Mouse (Mus musculus) intestine, embryonic 16.5 days (tissue): ENCODE results near the gene P2rx2. TPM values are rescaled to one million over a fixed set of nuclear protein-coding genes. Genes with fewer than 3 reads are reported as not detected.
A peak's percentile ranks its signal among the peaks of the same experiment; 100 is the strongest.

ENCODE experiments used
- ATAC-seq: fragments of 200-750 bp; cut with Nextera tagmentation; 2 replicates; pipeline ENCODE4 v1.8.0; 2017; ENCODE audit warnings: moderate TSS enrichment, moderate library complexity
- H3K27ac ChIP-seq: fragments of 300-500 bp; sonication (generic); 2 replicates; pipeline ENCODE4 v1.5.1; 2014; ENCODE audit warnings: mild to moderate bottlenecking, low read length
- H3K27me3 ChIP-seq: fragments of 300-500 bp; sonication (generic); replicated peaks from 2 replicates; pipeline ENCODE4 v1.6.1; 2014; ENCODE audit warnings: low read length, control low read depth, mixed read lengths; ENCODE audit not compliant: control insufficient read depth, insufficient read depth
- H3K36me3 ChIP-seq: fragments of 300-500 bp; sonication (generic); 2 replicates; pipeline ENCODE4 v1.6.1; 2014; ENCODE audit warnings: low read length, control low read depth; ENCODE audit not compliant: control insufficient read depth, insufficient read depth
- H3K4me1 ChIP-seq: fragments of 300-500 bp; sonication (generic); 2 replicates; pipeline ENCODE4 v1.6.1; 2014; ENCODE audit warnings: low read length, control low read depth, mixed read lengths; ENCODE audit not compliant: control insufficient read depth, insufficient read depth
- H3K4me2 ChIP-seq: fragments of 300-500 bp; sonication (generic); 2 replicates; pipeline ENCODE4 v1.6.1; 2014; ENCODE audit warnings: low read depth, low read length, control low read depth
- H3K4me3 ChIP-seq: fragments of 300-500 bp; sonication (generic); 2 replicates; pipeline ENCODE4 v1.5.1; 2014; ENCODE audit warnings: mild to moderate bottlenecking, low read length
- H3K9ac ChIP-seq: fragments of 300-500 bp; sonication (generic); 2 replicates; pipeline ENCODE4 v1.6.1; 2014; ENCODE audit warnings: low read depth, low read length
- H3K9me3 ChIP-seq: fragments of 300-500 bp; sonication (generic); 2 replicates; pipeline ENCODE4 v1.6.1; 2016; ENCODE audit warnings: low read length, control low read depth; ENCODE audit not compliant: control insufficient read depth
- WGBS: fragments of 180-500 bp; shearing (Covaris S2); extraction: QIAGEN DNeasy Blood & Tissue Kit; methylation state at CpG from one replicate; pipeline ENCODE4 v1.1.7; 2014; 5-methylcytosine and 5-hydroxymethylcytosine counted together
- polyA plus RNA-seq: library from polyadenylated mRNA; unstranded; fragments of >200 nt; fragmentation: Nextera tagmentation; extraction: Ambion mirVana; gene quantifications from 2 replicates; pipeline ENCODE4 v1.2.1, GENCODE M21; 2015

Gene P2rx2
- polyA plus RNA-seq, 1 experiment from 2014 or later: 1.2 TPM

- Histone ChIP-seq H3K9ac (no peak overlapping the region), H3K4me1 (no peaks in the 10 kb centered on the region), H3K27me3 (no peaks in the 10 kb centered on the region), H3K9me3 (no peaks in the 10 kb centered on the region), H3K4me3 (no peak overlapping the region), H3K4me2 (no peak overlapping the region), H3K36me3 (peaks cover 5% of the 10 kb centered on the region; the same call in 1 of the 2 replicates), H3K27ac (no peak overlapping the region)
- 50% methylated on average over 20 of the region's 20 CpGs for WGBS
- no peak for ATAC-seq
Measured at GRCm38 (mm10) chr5:110378181-110378583, 35.2 kb upstream of the P2rx2 start.

GRCm38 (mm10) chr5:110376802-110377433 lies 33.9 kb upstream of the P2rx2 start:
- H3K4me1 ChIP-seq: no peaks in the 10 kb centered on the region
- no peaks in the 10 kb centered on the region for H3K27me3 ChIP-seq
- peaks cover 5% of the 10 kb centered on the region; the same call in 1 of the 2 replicates for H3K36me3 ChIP-seq
- no peak overlapping the region for H3K27ac ChIP-seq
- WGBS: 58% methylated on average over 8 of the region's 8 CpGs
- ATAC-seq: peak; percentile 51; the same call in 1 of the 2 replicates
- no peak overlapping the region for H3K4me3 ChIP-seq
- no peak overlapping the region for H3K4me2 ChIP-seq
- no peaks in the 10 kb centered on the region for H3K9me3 ChIP-seq
- H3K9ac ChIP-seq: no peak overlapping the region

DNA sequence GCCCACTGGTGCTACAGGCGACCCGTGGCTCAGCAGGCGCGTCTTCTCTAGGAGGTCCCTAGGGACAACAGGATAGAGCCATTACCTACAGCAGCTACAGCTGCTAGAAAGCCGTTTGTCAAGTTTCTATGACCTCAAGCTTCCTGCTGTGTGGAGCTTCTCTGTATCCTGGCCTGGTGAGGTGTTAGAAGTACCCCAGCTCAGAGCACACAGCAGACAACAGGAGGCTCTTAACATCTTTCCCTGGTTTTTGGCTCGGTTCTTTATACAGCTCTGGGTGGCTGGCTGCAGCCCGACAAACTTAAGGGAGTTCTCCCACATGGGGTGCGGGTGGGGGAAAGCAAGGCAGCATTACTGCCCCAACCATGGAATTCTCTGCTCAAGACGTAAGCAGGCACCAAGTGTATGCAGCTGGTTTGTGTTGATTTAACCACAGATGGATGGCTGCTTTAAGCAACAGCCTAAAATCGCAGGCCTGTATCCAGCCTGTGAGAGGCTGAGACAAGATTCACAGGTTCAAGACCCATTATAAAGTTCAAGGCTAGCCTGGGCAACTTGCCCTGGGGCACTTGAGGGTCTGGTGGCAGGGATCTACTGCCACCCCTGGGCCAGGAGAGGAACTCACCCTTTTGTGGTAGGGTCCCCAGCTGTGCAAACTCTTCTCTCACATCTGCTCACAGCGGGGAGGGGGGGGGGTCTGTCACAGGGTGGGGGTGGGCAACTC lies 21.0 kb upstream of the P2rx2 start:
- Histone ChIP-seq H3K36me3 (no peaks in the 10 kb centered on the region), H3K27me3 (no peaks in the 10 kb centered on the region), H3K9me3 (no peaks in the 10 kb centered on the region), H3K27ac (peak overlapping the region; percentile 58), H3K4me2 (peak overlapping the region; percentile 98), H3K4me1 (peaks cover 4% of the 10 kb centered on the region; the same call in 1 of the 2 replicates), H3K4me3 (peak overlapping the region; percentile 60), H3K9ac (peak overlapping the region; percentile 74)
- 47% methylated on average over 11 of the region's 11 CpGs for WGBS
- ATAC-seq: peak; percentile 10

DNA sequence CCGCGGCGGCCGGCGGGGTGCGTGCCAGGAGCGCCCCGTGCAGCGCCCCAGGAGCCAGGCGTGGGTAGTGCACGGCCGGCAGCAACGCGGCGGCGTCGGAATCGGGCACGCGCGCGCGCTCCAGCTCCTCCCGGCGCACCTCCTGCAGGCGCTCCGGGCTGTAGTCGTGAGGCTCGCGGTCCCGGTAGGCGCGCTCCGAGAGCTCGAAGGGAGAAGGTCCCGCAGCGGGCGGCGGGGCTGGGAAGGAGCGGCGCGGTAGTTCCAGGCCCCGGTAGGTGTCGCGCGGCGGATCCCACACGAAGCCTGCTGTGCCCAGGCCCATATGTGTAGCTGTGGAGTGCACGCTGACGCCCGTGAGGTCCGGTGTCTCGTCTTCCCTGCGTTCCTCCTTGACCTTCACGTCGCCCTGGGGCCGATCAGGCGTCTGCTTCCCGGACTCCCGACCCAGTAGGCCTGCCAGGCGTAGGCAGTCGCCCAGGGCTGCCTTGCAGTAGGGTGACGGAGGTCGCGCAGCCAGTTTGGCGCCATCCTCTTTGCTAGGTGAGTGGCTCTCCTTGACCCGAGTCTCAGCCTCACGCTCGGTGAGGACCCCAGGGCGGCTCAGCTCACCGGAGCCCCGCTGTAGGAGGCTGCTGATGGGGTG lies 20.3 kb upstream of the P2rx2 start:
- Histone ChIP-seq H3K4me3 (peak overlapping the region; percentile 60), H3K36me3 (no peaks in the 10 kb centered on the region), H3K4me2 (peak overlapping the region; percentile 98), H3K27me3 (no peaks in the 10 kb centered on the region), H3K4me1 (peaks cover 4% of the 10 kb centered on the region; the same call in 1 of the 2 replicates), H3K9ac (peak overlapping the region; percentile 74), H3K9me3 (no peaks in the 10 kb centered on the region), H3K27ac (peak overlapping the region; percentile 58)
- peak; percentile 94 for ATAC-seq
- 4% methylated on average over 57 of the region's 72 CpGs for WGBS

GRCm38 (mm10) chr5:110362813-110363178 lies 19.8 kb upstream of the P2rx2 start:
- H3K9me3 ChIP-seq: no peaks in the 10 kb centered on the region
- 3% methylated on average over 28 of the region's 28 CpGs for WGBS
- peak overlapping the region; percentile 98 for H3K4me2 ChIP-seq
- H3K27me3 ChIP-seq: no peaks in the 10 kb centered on the region
- no peaks in the 10 kb centered on the region for H3K36me3 ChIP-seq
- peak overlapping the region; percentile 74 for H3K9ac ChIP-seq
- H3K4me1 ChIP-seq: peaks cover 4% of the 10 kb centered on the region; the same call in 1 of the 2 replicates
- ATAC-seq: peak; percentile 56
- H3K27ac ChIP-seq: no peak overlapping the region
- peak overlapping the region; percentile 60 for H3K4me3 ChIP-seq

- Histone ChIP-seq H3K27me3 (no peaks in the 10 kb centered on the region), H3K9ac (no peak overlapping the region), H3K36me3 (no peaks in the 10 kb centered on the region), H3K9me3 (no peaks in the 10 kb centered on the region), H3K4me1 (peaks cover 4% of the 10 kb centered on the region; the same call in 1 of the 2 replicates), H3K4me2 (no peak overlapping the region), H3K27ac (no peak overlapping the region), H3K4me3 (no peak overlapping the region)
- ATAC-seq: no peak
- 78% methylated on average over 6 of the region's 6 CpGs for WGBS
Measured at GRCm38 (mm10) chr5:110361465-110361864, 18.5 kb upstream of the P2rx2 start.

- ATAC-seq: peak; percentile 52
- Histone ChIP-seq H3K36me3 (no peaks in the 10 kb centered on the region), H3K27me3 (peaks cover 8% of the 10 kb centered on the region; the same call in 1 of the 2 replicates), H3K9me3 (no peaks in the 10 kb centered on the region), H3K27ac (no peak overlapping the region), H3K4me3 (no peak overlapping the region), H3K4me2 (no peak overlapping the region), H3K4me1 (no peaks in the 10 kb centered on the region), H3K9ac (no peak overlapping the region)
- 38% methylated on average over 9 of the region's 9 CpGs for WGBS
Measured at GRCm38 (mm10) chr5:110357531-110358179, 14.6 kb upstream of the P2rx2 start.

GRCm38 (mm10) chr5:110354716-110355115 lies 11.7 kb upstream of the P2rx2 start:
- H3K36me3 ChIP-seq: no peaks in the 10 kb centered on the region
- no peak; the same call in 1 of the 2 replicates for ATAC-seq
- no peak overlapping the region for H3K9ac ChIP-seq
- no peak overlapping the region for H3K4me2 ChIP-seq
- no peaks in the 10 kb centered on the region for H3K4me1 ChIP-seq
- H3K9me3 ChIP-seq: no peaks in the 10 kb centered on the region
- H3K27me3 ChIP-seq: peaks cover 8% of the 10 kb centered on the region; the same call in 1 of the 2 replicates
- no peak overlapping the region for H3K4me3 ChIP-seq
- no peak overlapping the region for H3K27ac ChIP-seq
- 15% methylated on average over 7 of the region's 7 CpGs for WGBS

DNA sequence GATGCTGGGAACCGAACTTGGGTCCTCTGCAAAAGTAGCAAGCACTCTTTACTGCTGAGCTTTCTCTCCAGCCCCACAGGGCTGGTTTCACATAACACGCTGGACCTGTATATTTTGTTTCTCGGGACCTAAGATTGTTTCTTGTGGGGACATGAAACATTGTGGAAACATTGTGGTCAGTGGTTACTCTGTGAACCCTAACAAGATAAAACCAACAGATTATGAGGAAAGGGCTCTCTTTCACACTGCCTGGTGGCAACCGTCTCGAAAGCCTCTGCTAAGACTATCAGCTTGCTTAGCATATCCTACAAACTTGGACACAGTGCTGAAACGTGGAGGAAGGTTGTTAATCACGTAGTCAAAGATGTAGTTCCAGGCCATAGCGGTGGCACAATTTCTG lies 4.0 kb upstream of the P2rx2 start:
- H3K4me2 ChIP-seq: no peak overlapping the region
- H3K9ac ChIP-seq: no peak overlapping the region
- no peak overlapping the region for H3K27ac ChIP-seq
- peaks cover 19% of the 10 kb centered on the region for H3K27me3 ChIP-seq
- H3K9me3 ChIP-seq: no peaks in the 10 kb centered on the region
- no peak overlapping the region for H3K4me3 ChIP-seq
- ATAC-seq: no peak
- 83% methylated on average over 8 of the region's 8 CpGs for WGBS
- peaks cover 5% of the 10 kb centered on the region; the same call in 1 of the 2 replicates for H3K4me1 ChIP-seq
- H3K36me3 ChIP-seq: no peaks in the 10 kb centered on the region
